Mouse (Mus musculus) stomach, postnatal 0 days (tissue): ENCODE data around the gene Prl5a1. TPM values are rescaled to one million over a fixed set of nuclear protein-coding genes. Genes with fewer than 3 reads are reported as not detected.

Experiments
- ATAC-seq: fragments of 200-750 bp; cut with Nextera tagmentation; 2 replicates; pipeline ENCODE4 v1.8.0; 2017; ENCODE audit not compliant: low FRiP score, low TSS enrichment
- DNase-seq: peaks from one replicate; pipeline ENCODE4 v3.0.0-alpha.2; 2016; ENCODE audit warnings: low spot score
- H3K27ac ChIP-seq: fragments of 300-500 bp; sonication (generic); replicated peaks from 2 replicates; pipeline ENCODE4 v1.5.1; 2014; ENCODE audit warnings: mild to moderate bottlenecking, control low read depth
- H3K27me3 ChIP-seq: fragments of 300-500 bp; sonication (generic); 2 replicates; pipeline ENCODE4 v1.6.1; 2014; ENCODE audit warnings: low read length; ENCODE audit not compliant: control insufficient read depth, insufficient read depth
- H3K36me3 ChIP-seq: fragments of 300-500 bp; sonication (generic); 2 replicates; pipeline ENCODE4 v1.6.1; 2014; ENCODE audit warnings: low read length, mixed read lengths; ENCODE audit not compliant: control insufficient read depth, insufficient read depth
- H3K4me1 ChIP-seq: fragments of 300-500 bp; sonication (generic); replicated peaks from 2 replicates; pipeline ENCODE4 v1.6.1; 2014; ENCODE audit warnings: antibody characterized with exemption; ENCODE audit not compliant: control insufficient read depth, insufficient read depth
- H3K4me2 ChIP-seq: fragments of 300-500 bp; sonication (generic); replicated peaks from 2 replicates; pipeline ENCODE4 v1.6.1; 2014; ENCODE audit warnings: low read depth, mild to moderate bottlenecking, control low read depth, moderate library complexity
- H3K4me3 ChIP-seq: fragments of 300-500 bp; sonication (generic); 2 replicates; pipeline ENCODE4 v1.5.1; 2014; ENCODE audit warnings: low read depth, low read length, control low read depth
- H3K9ac ChIP-seq: fragments of 300-500 bp; sonication (generic); 2 replicates; pipeline ENCODE4 v1.6.1; 2014; ENCODE audit warnings: mild to moderate bottlenecking, low read length, control low read depth, mixed read lengths
- H3K9me3 ChIP-seq: fragments of 300-500 bp; sonication (generic); 2 replicates; pipeline ENCODE4 v1.6.1; 2016; ENCODE audit warnings: low read length; ENCODE audit not compliant: control insufficient read depth
- CTCF ChIP-seq: IDR thresholded peaks from 2 replicates; pipeline ENCODE4 v1.5.1; 2016; ENCODE audit warnings: antibody characterized with exemption, low read depth, mild to moderate bottlenecking, moderate library complexity
- EP300 ChIP-seq: optimal IDR thresholded peaks from 2 replicates; pipeline ENCODE3; 2016; ENCODE audit warnings: antibody characterized with exemption
- WGBS: fragments of 180-500 bp; shearing (Covaris S2); extraction: QIAGEN DNeasy Blood & Tissue Kit; methylation state at CpG from one replicate; pipeline ENCODE4 v1.1.7; 2014; 5-methylcytosine and 5-hydroxymethylcytosine counted together
- polyA plus RNA-seq: library from polyadenylated mRNA; unstranded; fragments of >200 nt; fragmentation: Nextera tagmentation; extraction: Ambion mirVana; gene quantifications from 2 replicates; pipeline ENCODE4 v1.2.1, GENCODE M21; 2015

The Prl5a1 gene
- not detected in 2 replicates for polyA plus RNA-seq

GRCm38 (mm10) chr13:28142184-28142583, at the start of gene Prl5a1:
Gene Prl5a1 (plus strand): TSS chr13:28142484.
- 87% methylated on average over 6 of the region's 6 CpGs for WGBS
- Histone ChIP-seq H3K4me2 (no peak within 1 kb of the TSS), H3K4me3 (no peak within 1 kb of the TSS), H3K9me3 (no peaks in the 10 kb centered on the region), H3K9ac (no peak within 1 kb of the TSS), H3K4me1 (no peaks in the 10 kb centered on the region), H3K27ac (no peak within 1 kb of the TSS), H3K27me3 (no peaks in the 10 kb centered on the region), H3K36me3 (no peaks in the 10 kb centered on the region)
- ATAC-seq (no peak), DNase-seq (no peak)
- TF ChIP-seq EP300 (no peak), CTCF (no peak)

DNA sequence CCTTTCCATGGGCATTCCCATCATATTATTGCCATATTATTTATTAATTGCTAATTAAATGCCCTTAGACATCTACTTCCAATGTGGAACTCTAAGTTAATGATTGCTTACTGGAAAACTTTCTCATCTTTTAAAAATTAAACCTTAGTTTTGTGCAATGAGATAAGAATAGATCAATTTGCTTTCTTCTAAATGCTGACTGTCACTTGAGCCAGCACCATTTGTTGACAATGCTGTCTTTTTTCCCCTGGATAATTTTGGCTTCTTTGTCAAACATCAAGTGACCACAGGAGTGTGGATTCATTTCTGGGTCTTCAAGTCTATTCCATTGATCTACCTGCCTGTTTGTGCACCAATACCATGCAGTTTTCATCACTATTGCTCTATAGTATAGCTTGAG, 46.1 kb upstream of the Prl5a1 start:
- no peak for TF ChIP-seq CTCF
- TF ChIP-seq EP300 = no peak
- Histone ChIP-seq H3K4me3 (no peak overlapping the region), H3K4me1 (no peaks in the 10 kb centered on the region), H3K36me3 (no peaks in the 10 kb centered on the region), H3K9ac (no peak overlapping the region), H3K27me3 (no peaks in the 10 kb centered on the region), H3K4me2 (no peak overlapping the region), H3K9me3 (no peaks in the 10 kb centered on the region), H3K27ac (no peak overlapping the region)
- ATAC-seq = no peak
- DNase-seq = no peak

DNA sequence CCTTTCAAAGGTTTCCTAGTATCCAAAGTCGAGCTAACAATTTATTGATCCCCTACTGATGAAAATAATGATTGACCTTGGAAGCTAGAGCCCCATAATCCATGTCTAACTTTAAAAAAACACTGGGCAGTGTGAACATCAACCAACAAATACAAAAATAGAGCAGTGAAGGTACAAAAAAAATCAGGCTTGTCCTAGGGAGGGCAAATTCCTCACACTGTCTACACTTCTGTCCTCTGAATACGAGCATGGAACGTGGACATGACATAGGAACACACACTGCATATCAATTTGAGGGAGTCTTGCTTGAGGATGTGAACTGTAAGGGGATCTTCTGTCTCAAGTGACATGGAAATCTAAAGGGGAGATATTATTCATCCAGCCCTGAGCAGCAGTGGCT, 33.7 kb upstream of the Prl5a1 start:
- 73% methylated on average over 3 of the region's 3 CpGs for WGBS
- H3K27me3 ChIP-seq = no peaks in the 10 kb centered on the region
- H3K9ac ChIP-seq = no peak overlapping the region
- H3K4me2 ChIP-seq = no peak overlapping the region
- no peak overlapping the region for H3K4me3 ChIP-seq
- H3K36me3 ChIP-seq = no peaks in the 10 kb centered on the region
- TF ChIP-seq CTCF = no peak
- TF ChIP-seq EP300 = no peak
- DNase-seq = no peak
- H3K4me1 ChIP-seq = no peaks in the 10 kb centered on the region
- ATAC-seq = no peak
- H3K9me3 ChIP-seq = no peaks in the 10 kb centered on the region
- H3K27ac ChIP-seq = no peak overlapping the region

DNA sequence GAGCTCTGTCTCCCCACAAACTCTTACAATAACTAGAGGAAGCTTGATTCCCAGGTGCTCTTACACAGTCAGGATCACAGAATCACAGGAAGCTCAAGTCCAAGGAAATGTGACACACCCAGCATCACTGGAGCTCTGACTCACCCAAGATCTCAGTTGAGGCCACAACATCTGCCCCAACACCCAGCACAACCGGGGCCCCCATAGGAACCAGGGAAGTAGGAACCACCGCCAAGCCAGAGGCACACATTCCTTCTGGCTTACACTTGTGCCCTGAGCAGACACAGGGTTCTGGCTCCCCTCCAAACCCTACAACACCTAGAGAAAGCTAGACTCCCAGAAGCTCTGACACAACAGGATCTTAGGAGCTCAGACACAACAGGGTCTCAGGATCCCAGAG, 9.5 kb upstream of the Prl5a1 start:
- Histone ChIP-seq H3K9ac (no peak overlapping the region), H3K9me3 (no peaks in the 10 kb centered on the region), H3K36me3 (no peaks in the 10 kb centered on the region), H3K27ac (no peak overlapping the region), H3K27me3 (no peaks in the 10 kb centered on the region), H3K4me1 (no peaks in the 10 kb centered on the region), H3K4me2 (no peak overlapping the region), H3K4me3 (no peak overlapping the region)
- no peak for TF ChIP-seq CTCF
- TF ChIP-seq EP300 = no peak
- WGBS = 58% methylated on average over 2 of the region's 2 CpGs
- ATAC-seq (no peak), DNase-seq (no peak)

- H3K9me3 ChIP-seq = no peaks in the 10 kb centered on the region
- no peak overlapping the region for H3K4me3 ChIP-seq
- no peaks in the 10 kb centered on the region for H3K27me3 ChIP-seq
- no peaks in the 10 kb centered on the region for H3K36me3 ChIP-seq
- no peak overlapping the region for H3K27ac ChIP-seq
- no peaks in the 10 kb centered on the region for H3K4me1 ChIP-seq
- H3K9ac ChIP-seq = no peak overlapping the region
- no peak for DNase-seq
- H3K4me2 ChIP-seq = no peak overlapping the region
- TF ChIP-seq EP300 (no peak), CTCF (no peak)
- no peak for ATAC-seq
Observed at GRCm38 (mm10) chr13:28135790-28136189, 6.5 kb upstream of the Prl5a1 start.

Other genes starting within 250 kb of the Prl5a1 start
- gene Prl4a1, start 126.3 kb upstream of the Prl5a1 start, polyA plus RNA-seq = not detected in 2 replicates
- 6.8 and 8.1 TPM in 2 replicates for gene Gm11361, start 115.0 kb downstream of the Prl5a1 start, polyA plus RNA-seq